Mouse (Mus musculus) left cerebral cortex, postnatal 25 days (tissue): ENCODE results near the gene Ero1l. TPM values are rescaled to one million over a fixed set of nuclear protein-coding genes. Genes with fewer than 3 reads are reported as not detected.

Experiments used
- DNase-seq, 2 experiments: peaks; one replicate each; pipeline ENCODE4 v3.0.0; 2022; ENCODE audit warnings: low spot score in 2 of 2, mixed read lengths in 1 of 2
- intact Hi-C: fragments of 180-260 bp; cut with DNase I; formaldehyde crosslinking; loops from one replicate; pipeline ENCODE4 v1.15.1; 2025
- total RNA-seq, 2 experiments: library from RNA; stranded (reverse); gene quantifications; 2 replicates each; pipeline ENCODE4 v1.2.3; 2021

The Ero1l gene
- total RNA-seq, 2 experiments from 2014 or later: 46.6 to 47.1 TPM

DNA sequence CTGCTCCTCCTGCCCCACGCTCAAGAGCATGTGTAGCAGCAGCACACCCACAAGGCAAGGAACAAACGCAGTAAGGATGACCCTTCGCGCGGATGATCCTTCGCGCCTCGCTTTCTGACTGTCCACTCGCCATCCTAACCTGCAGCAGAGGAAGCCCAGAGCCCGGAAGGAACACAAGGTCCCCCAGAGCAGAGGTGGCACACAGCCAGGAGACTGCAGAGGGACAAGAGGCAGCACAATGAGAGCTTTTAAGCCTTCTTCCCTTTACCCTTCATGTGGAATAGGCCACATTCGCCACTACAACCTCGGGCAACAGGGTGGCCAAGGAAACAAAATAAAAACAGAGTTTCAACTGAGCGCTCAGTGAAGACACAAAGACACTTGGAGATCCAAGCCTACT is 8.9 kb downstream of the Ero1l start:
- DNase-seq: no peak
- intact Hi-C loops: no loop called here

- intact Hi-C loops: no loop called here
- no peak for DNase-seq
These were observed 10.8 kb downstream of the Ero1l start for GRCm38 (mm10) chr14:45307630-45308328.

DNA sequence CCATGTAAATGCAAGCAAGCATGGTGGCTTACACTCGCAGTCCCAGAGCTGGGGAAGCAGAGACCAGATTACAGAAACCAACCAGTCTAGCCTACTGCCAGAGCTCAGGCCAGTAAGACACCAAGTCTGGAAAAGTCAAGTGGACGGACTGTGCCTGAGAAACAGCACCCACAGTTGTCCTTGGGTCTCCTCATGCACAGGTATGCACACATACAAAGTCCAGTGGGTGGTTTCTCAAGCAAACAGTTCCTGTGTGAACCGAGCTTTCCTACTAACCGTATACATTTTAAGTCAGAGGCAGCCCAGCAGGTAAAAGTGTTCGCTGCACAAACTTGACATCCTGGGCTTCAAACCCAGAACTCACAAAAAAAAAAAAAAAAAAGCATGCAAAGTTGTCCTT is 12.7 kb downstream of the Ero1l start:
- intact Hi-C loops: no loop called here
- DNase-seq: no peak

GRCm38 (mm10) chr14:45304389-45304788 is 14.2 kb downstream of the Ero1l start:
- intact Hi-C loops: no loop called here
- no peak for DNase-seq

DNA sequence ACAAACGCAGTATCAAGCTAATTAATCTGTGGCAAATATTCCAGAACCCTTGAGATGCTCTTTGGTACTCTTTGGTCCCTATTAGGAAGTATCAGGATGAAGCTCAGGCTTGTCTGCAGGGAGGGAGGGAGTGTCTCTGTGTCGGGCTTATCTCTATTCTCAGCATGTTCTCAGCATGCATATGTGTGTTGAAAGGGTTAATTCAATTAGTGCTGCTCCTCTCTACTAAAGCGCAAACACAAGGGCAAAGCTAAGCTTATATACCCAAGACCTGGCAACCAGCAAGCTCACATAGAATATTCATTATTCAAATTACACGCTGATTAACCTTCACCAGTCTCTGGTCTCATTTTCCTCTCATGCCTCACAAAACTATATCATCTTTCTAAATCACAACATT is 14.6 kb downstream of the Ero1l start:
- intact Hi-C loops: no loop called here
- DNase-seq: no peak

GRCm38 (mm10) chr14:45291608-45292007 is 27.0 kb downstream of the Ero1l start:
- DNase-seq: no peak
- intact Hi-C loops: no loop called here

GRCm38 (mm10) chr14:45282066-45282465 is 36.5 kb downstream of the Ero1l start:
- intact Hi-C loops: no loop called here
- DNase-seq: no peak

GRCm38 (mm10) chr14:45275816-45276215 is 42.8 kb downstream of the Ero1l start:
- DNase-seq: no peak
- intact Hi-C loops: no loop called here

GRCm38 (mm10) chr14:45263831-45264592 is 54.6 kb downstream of the Ero1l start:
- intact Hi-C loops: no loop called here
- DNase-seq: no peak

DNA sequence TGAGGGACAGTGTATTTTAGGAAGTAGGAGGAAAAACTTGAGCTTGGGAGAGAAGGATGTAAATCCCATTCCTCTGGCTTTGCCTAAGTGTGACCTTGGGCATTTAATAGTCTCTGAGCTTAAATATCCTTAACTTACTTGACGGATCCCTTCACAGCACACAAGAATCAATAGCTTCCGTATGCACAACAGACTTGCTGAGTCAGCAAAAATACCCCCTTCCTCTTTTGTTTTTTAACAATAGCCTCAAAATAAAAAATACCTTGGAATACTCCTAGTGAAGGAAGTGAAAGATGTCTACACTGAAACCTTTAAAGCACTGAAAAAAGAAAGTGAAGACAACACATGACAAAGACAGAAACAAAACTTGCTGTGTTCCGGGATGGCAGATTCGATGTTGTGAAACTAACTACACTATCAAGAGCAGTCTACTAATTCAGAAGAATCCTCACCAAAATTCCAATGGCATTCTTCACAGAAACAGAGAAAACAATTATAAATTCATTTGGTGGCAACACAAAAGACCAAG is 67.0 kb downstream of the Ero1l start:
- no peak for DNase-seq
- intact Hi-C loops: no loop called here

DNA sequence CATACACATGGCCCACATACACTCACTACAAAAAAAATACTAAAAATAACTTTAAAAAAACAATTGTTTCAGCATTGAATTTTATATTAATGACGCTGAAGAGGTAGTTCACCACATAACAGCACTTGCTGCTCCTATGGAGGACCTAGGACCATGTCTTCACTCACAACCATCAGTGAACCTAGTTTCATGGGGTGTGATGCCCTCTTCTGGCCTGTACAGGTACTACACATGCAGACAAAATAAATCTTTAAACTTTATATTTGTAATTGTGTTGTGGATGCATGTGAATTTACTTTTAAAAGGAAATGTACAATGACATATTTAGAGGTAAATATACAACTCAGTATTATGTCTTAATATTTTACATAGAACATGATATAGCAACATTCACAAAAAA is 77.0 kb downstream of the Ero1l start:
- intact Hi-C loops: no loop called here
- no peak for DNase-seq

DNA sequence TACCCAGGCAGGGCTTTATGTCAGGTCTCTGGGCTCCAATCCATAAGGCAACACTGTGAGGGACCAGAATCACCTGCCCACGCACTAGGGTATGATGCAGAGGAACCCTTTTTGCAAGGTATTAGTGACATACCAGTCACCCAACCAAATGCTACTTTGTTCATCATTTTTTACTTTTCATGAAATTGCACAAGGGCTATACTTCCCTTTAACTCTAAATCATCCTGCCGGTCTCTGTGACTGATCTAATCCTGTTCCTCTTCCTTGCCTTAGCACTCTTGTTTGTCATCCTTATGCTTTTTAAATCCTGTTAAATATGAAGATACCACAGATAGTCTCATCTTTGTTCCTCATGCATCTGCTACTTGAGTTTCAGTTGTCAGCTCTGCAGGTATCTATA is 79.5 kb downstream of the Ero1l start:
- intact Hi-C loops: no loop called here
- no peak for DNase-seq

Other genes with a start within 250 kb of the Ero1l start
- 10 to 100 TPM; 29.8 to 39.9 TPM for gene Gpr137c, start 99.1 kb downstream of the Ero1l start, total RNA-seq
- gene Txndc16, start 98.4 kb downstream of the Ero1l start, total RNA-seq: 10 to 100 TPM; 67.2 to 69.8 TPM
- gene Psmc6, start 11.0 kb upstream of the Ero1l start, total RNA-seq: 10 to 100 TPM; 93.0 to 97.0 TPM
- 10 to 100 TPM; 12.6 to 18.4 TPM for gene Styx, start 32.3 kb upstream of the Ero1l start, total RNA-seq
- 10 to 100 TPM; 16.5 to 16.6 TPM for gene Gnpnat1, start 86.1 kb upstream of the Ero1l start, total RNA-seq
- gene Fermt2, start 211.3 kb upstream of the Ero1l start, total RNA-seq: 100 to 1,000 TPM in 1 of 2 experiments, 10 to 100 TPM in 1; 92.3 to 105 TPM